Mouse (Mus musculus): Measurements from ENCODE around the gene Brd3.

GRCm38 (mm10) chr2:27450226-27450625, 57.2 kb downstream of the Brd3 start:
- no peak for TF ChIP-seq GATA1 (IDR thresholded peaks at IDR 0.05; ENCODE audit: low read length)
- TF ChIP-seq TAL1 (IDR thresholded peaks at IDR 0.05; ENCODE audit: low read length) = no peak
